Mouse (Mus musculus): Measurements from ENCODE around the gene 4931422A03Rik.
"Not testable (repeated sequence)": the region's sequence is repeated elsewhere in the genome, so short reads cannot be mapped to it uniquely, and the experiment has no call there.

4931422A03Rik gene

GRCm38 (mm10) chr2:104024656-104025055 is 3.5 kb downstream of the 4931422A03Rik start:
- DNase-seq (ENCODE audit: low spot score), result no peak

GRCm38 (mm10) chr2:104023096-104023495 is 5.1 kb downstream of the 4931422A03Rik start:
- DNase-seq (ENCODE audit: low spot score), result no peak

- DNase-seq (ENCODE audit: low spot score), result not testable (repeated sequence)
Observed at GRCm38 (mm10) chr2:104008853-104009252, 19.3 kb downstream of the 4931422A03Rik start.

- DNase-seq (ENCODE audit: low spot score), result no peak
Observed at GRCm38 (mm10) chr2:104007793-104008519, 20.2 kb downstream of the 4931422A03Rik start.

- peak; percentile 42 for DNase-seq (ENCODE audit: low spot score)
Observed at GRCm38 (mm10) chr2:104002711-104003413, 25.3 kb downstream of the 4931422A03Rik start.

GRCm38 (mm10) chr2:104001861-104002260 is 26.3 kb downstream of the 4931422A03Rik start:
- DNase-seq (ENCODE audit: low spot score), result no peak

- no peak for DNase-seq (ENCODE audit: low spot score)
Observed at GRCm38 (mm10) chr2:104001076-104001475, 27.1 kb downstream of the 4931422A03Rik start.

GRCm38 (mm10) chr2:103992618-103993332 is 35.4 kb downstream of the 4931422A03Rik start:
- DNase-seq (ENCODE audit: low spot score), result no peak

GRCm38 (mm10) chr2:103992162-103992561 is 36.0 kb downstream of the 4931422A03Rik start:
- DNase-seq (ENCODE audit: low spot score), result no peak

- DNase-seq (ENCODE audit: low spot score), result no peak
Observed at GRCm38 (mm10) chr2:103991303-103991702, 36.9 kb downstream of the 4931422A03Rik start.

GRCm38 (mm10) chr2:103989724-103990123 is 38.4 kb downstream of the 4931422A03Rik start:
- DNase-seq (ENCODE audit: low spot score), result no peak

- DNase-seq (ENCODE audit: low spot score), result not testable (repeated sequence)
Observed at GRCm38 (mm10) chr2:103987595-103987994, 40.6 kb downstream of the 4931422A03Rik start.

- DNase-seq (ENCODE audit: low spot score), result no peak
Observed at GRCm38 (mm10) chr2:103983146-103983545, 45.0 kb downstream of the 4931422A03Rik start.

GRCm38 (mm10) chr2:103982250-103982649 is 45.9 kb downstream of the 4931422A03Rik start:
- peak; percentile 79 for DNase-seq (ENCODE audit: low spot score)

GRCm38 (mm10) chr2:103977716-103978115 is 50.4 kb downstream of the 4931422A03Rik start:
- DNase-seq (ENCODE audit: low spot score), result no peak

- no peak for DNase-seq (ENCODE audit: low spot score)
Observed at GRCm38 (mm10) chr2:103977216-103977615, 50.9 kb downstream of the 4931422A03Rik start.

- no peak for DNase-seq (ENCODE audit: low spot score)
Observed at GRCm38 (mm10) chr2:103975904-103976303, 52.3 kb downstream of the 4931422A03Rik start.

- no peak for DNase-seq (ENCODE audit: low spot score)
Observed at GRCm38 (mm10) chr2:103971838-103972237, 56.3 kb downstream of the 4931422A03Rik start.

GRCm38 (mm10) chr2:103970791-103971649 is 57.1 kb downstream of the 4931422A03Rik start:
- no peak for DNase-seq (ENCODE audit: low spot score)

GRCm38 (mm10) chr2:103970041-103970790 is 57.9 kb downstream of the 4931422A03Rik start:
- peak; percentile 19 for DNase-seq (ENCODE audit: low spot score)

Measured in urinary bladder, postnatal 14 days (tissue).